Mouse (Mus musculus) neural tube, embryonic 10.5 days (tissue): Measurements from ENCODE around the gene 2810006K23Rik.

Experiments used
- DNase-seq: peaks from one replicate; pipeline ENCODE4 v3.0.0-alpha.2; 2017; ENCODE audit warnings: low spot score; ENCODE audit errors: extremely low spot score

Gene 2810006K23Rik

DNA sequence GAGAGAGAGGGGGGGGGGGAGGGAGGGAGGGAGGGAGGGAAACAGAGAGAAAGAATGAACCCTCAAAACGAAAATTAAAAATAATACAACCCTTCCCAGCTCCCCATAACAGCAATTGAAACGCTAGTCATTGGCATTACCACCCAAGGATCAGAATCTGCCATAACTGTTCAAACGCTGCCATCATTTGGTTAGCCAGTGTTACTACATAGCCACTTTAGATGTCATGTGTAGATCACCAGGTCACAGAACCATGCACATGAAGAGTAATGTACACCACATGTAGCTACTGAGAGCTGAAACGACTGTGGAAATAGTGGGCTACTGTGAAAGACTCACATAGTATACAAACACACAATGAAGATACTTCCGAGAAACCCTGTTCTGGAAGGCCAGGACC is 60.0 kb downstream of the 2810006K23Rik start:
- no peak for DNase-seq
